Mouse (Mus musculus) liver, postnatal 0 days (tissue): ENCODE data around the gene Scai.

Experiments used
- CTCF ChIP-seq: sonication (generic); IDR thresholded peaks from 2 replicates; pipeline ENCODE4 v1.5.1; 2016; ENCODE audit warnings: antibody characterized with exemption, low read depth
- EP300 ChIP-seq: IDR thresholded peaks from 2 replicates; pipeline ENCODE4 v1.6.1; 2016; ENCODE audit warnings: antibody characterized with exemption, low read depth, mild to moderate bottlenecking

DNA sequence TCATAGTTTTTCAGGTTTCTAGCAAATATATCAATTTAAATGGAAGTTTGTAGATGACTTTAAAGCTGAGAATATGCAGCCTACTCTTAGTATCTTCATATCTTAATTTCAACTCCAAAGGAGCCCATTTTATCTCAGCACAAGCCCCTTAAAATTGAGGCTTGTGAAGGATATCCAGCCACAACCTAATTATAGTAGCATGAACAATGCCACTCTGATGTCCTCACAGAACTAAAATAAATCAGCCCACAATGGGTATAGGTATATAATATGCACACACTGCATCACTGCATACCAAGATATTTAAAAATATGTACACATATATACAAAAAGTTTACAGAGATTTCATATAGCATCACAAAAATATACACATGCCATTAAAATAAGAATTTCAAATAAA, 119.9 kb downstream of the Scai start:
- TF ChIP-seq CTCF (no peak), EP300 (no peak)
